Mouse (Mus musculus): ENCODE measurements around the gene Igfbp6.

The Igfbp6 gene

GRCm38 (mm10) chr15:102144274-102144711, at the start of gene Igfbp6:
TSS of gene Igfbp6 (plus strand) at chr15:102144362.
- DNase-seq (ENCODE audit: low spot score in 2 of 2): peak in 1 of 2 experiments; percentile 29

GRCm38 (mm10) chr15:102094988-102095387, 49.2 kb upstream of the Igfbp6 start:
- DNase-seq (ENCODE audit: low spot score in 2 of 2): no peak

GRCm38 (mm10) chr15:102097147-102097915, 46.8 kb upstream of the Igfbp6 start:
- DNase-seq (ENCODE audit: low spot score in 2 of 2): no peak

- DNase-seq (ENCODE audit: low spot score in 2 of 2): no peak
These were observed 46.1 kb upstream of the Igfbp6 start for GRCm38 (mm10) chr15:102097991-102098555.

- no peak for DNase-seq (ENCODE audit: low spot score in 2 of 2)
These were observed 44.9 kb upstream of the Igfbp6 start for GRCm38 (mm10) chr15:102099260-102099659.

GRCm38 (mm10) chr15:102099771-102100160, 44.4 kb upstream of the Igfbp6 start:
- no peak for DNase-seq (ENCODE audit: low spot score in 2 of 2)

- DNase-seq (ENCODE audit: low spot score in 2 of 2): peak; percentile 68 to 79
These were observed 43.8 kb upstream of the Igfbp6 start, which contains the start of gene Tns2 for GRCm38 (mm10) chr15:102100161-102100981. TSS of gene Tns2 (plus strand) at chr15:102100413.

- DNase-seq (ENCODE audit: low spot score in 2 of 2): no peak
These were observed 43.0 kb upstream of the Igfbp6 start for GRCm38 (mm10) chr15:102100996-102101671.

GRCm38 (mm10) chr15:102101672-102102541, 42.3 kb upstream of the Igfbp6 start:
- DNase-seq (ENCODE audit: low spot score in 2 of 2): no peak

GRCm38 (mm10) chr15:102102548-102103121, 41.5 kb upstream of the Igfbp6 start:
- DNase-seq (ENCODE audit: low spot score in 2 of 2): no peak

GRCm38 (mm10) chr15:102103371-102103946, 40.7 kb upstream of the Igfbp6 start:
- no peak for DNase-seq (ENCODE audit: low spot score in 2 of 2)

- no peak for DNase-seq (ENCODE audit: low spot score in 2 of 2)
These were observed 40.1 kb upstream of the Igfbp6 start for GRCm38 (mm10) chr15:102103947-102104555.

GRCm38 (mm10) chr15:102105360-102105759, 38.8 kb upstream of the Igfbp6 start:
- no peak for DNase-seq (ENCODE audit: low spot score in 2 of 2)

- DNase-seq (ENCODE audit: low spot score in 2 of 2): no peak
These were observed 38.1 kb upstream of the Igfbp6 start for GRCm38 (mm10) chr15:102105764-102106730.

GRCm38 (mm10) chr15:102106754-102107456, 37.3 kb upstream of the Igfbp6 start:
- DNase-seq (ENCODE audit: low spot score in 2 of 2): no peak

- peak; percentile 71 to 73 for DNase-seq (ENCODE audit: low spot score in 2 of 2)
These were observed 36.2 kb upstream of the Igfbp6 start for GRCm38 (mm10) chr15:102107689-102108573.
